Mouse (Mus musculus): ENCODE data around the gene Pgm5.
"Not testable (repeated sequence)": the region's sequence is repeated elsewhere in the genome, so short reads cannot be mapped to it uniquely, and the experiment has no call there.

Gene Pgm5

GRCm38 (mm10) chr19:24861612-24862451 lies at the start of gene Pgm5:
TSS of gene Pgm5 (minus strand) at chr19:24861855.
- peak; percentile 48 for DNase-seq (ENCODE audit: low spot score)

GRCm38 (mm10) chr19:24908385-24909155 lies 46.9 kb upstream of the Pgm5 start:
- no peak for DNase-seq (ENCODE audit: low spot score)

- no peak for DNase-seq (ENCODE audit: low spot score)
Measured at GRCm38 (mm10) chr19:24907655-24908054, 46.0 kb upstream of the Pgm5 start.

- no peak for DNase-seq (ENCODE audit: low spot score)
Measured at GRCm38 (mm10) chr19:24902821-24903220, 41.2 kb upstream of the Pgm5 start.

GRCm38 (mm10) chr19:24902256-24902655 lies 40.6 kb upstream of the Pgm5 start:
- no peak for DNase-seq (ENCODE audit: low spot score)

- no peak for DNase-seq (ENCODE audit: low spot score)
Measured at GRCm38 (mm10) chr19:24901666-24902065, 40.0 kb upstream of the Pgm5 start.

GRCm38 (mm10) chr19:24900581-24901220 lies 39.0 kb upstream of the Pgm5 start, which contains the start of gene Foxd4:
TSS of gene Foxd4 (minus strand) at chr19:24901197.
- DNase-seq (ENCODE audit: low spot score) = peak; percentile 12

GRCm38 (mm10) chr19:24899578-24900544 lies 38.2 kb upstream of the Pgm5 start:
- DNase-seq (ENCODE audit: low spot score) = peak; percentile 53

GRCm38 (mm10) chr19:24898737-24899577 lies 37.3 kb upstream of the Pgm5 start:
- DNase-seq (ENCODE audit: low spot score) = peak; percentile 25

GRCm38 (mm10) chr19:24897896-24898736 lies 36.5 kb upstream of the Pgm5 start:
- no peak for DNase-seq (ENCODE audit: low spot score)

GRCm38 (mm10) chr19:24897006-24897895 lies 35.6 kb upstream of the Pgm5 start:
- peak; percentile 36 for DNase-seq (ENCODE audit: low spot score)

- DNase-seq (ENCODE audit: low spot score) = no peak
Measured at GRCm38 (mm10) chr19:24896536-24896935, 34.9 kb upstream of the Pgm5 start.

GRCm38 (mm10) chr19:24886888-24887287 lies 25.2 kb upstream of the Pgm5 start:
- no peak for DNase-seq (ENCODE audit: low spot score)

- DNase-seq (ENCODE audit: low spot score) = peak; percentile 92
Measured at GRCm38 (mm10) chr19:24885504-24885903, 23.8 kb upstream of the Pgm5 start.

GRCm38 (mm10) chr19:24881237-24881636 lies 19.6 kb upstream of the Pgm5 start:
- no peak for DNase-seq (ENCODE audit: low spot score)

- not testable (repeated sequence) for DNase-seq (ENCODE audit: low spot score)
Measured at GRCm38 (mm10) chr19:24875129-24875870, 13.6 kb upstream of the Pgm5 start, which contains the start of gene Gm10053. TSS of gene Gm10053 (plus strand) at chr19:24875686.

- DNase-seq (ENCODE audit: low spot score) = no peak
Measured at GRCm38 (mm10) chr19:24873873-24874272, 12.2 kb upstream of the Pgm5 start.

Measured in embryo, embryonic 10 days (tissue).